Mouse (Mus musculus) layer of hippocampus, adult 9-11 months (tissue): ENCODE results near the gene Ddx39.

ENCODE experiments used
- DNase-seq: peaks from one replicate; pipeline ENCODE4 v3.0.0; 2022

The Ddx39 gene

GRCm38 (mm10) chr8:83738949-83739710 is 24.2 kb downstream of the Ddx39 start:
- DNase-seq = no peak

- DNase-seq = no peak
Measured at GRCm38 (mm10) chr8:83739711-83740468, 24.9 kb downstream of the Ddx39 start.

- DNase-seq = no peak
Measured at GRCm38 (mm10) chr8:83740586-83740975, 25.6 kb downstream of the Ddx39 start.

GRCm38 (mm10) chr8:83740976-83741741 is 26.2 kb downstream of the Ddx39 start, which contains the start of gene Adgre5:
Gene Adgre5, minus strand, starts transcription at chr8:83741326.
- DNase-seq = no peak

- DNase-seq = no peak
Measured at GRCm38 (mm10) chr8:83741849-83742655, 27.1 kb downstream of the Ddx39 start.

- no peak for DNase-seq
Measured at GRCm38 (mm10) chr8:83742968-83743367, 28.0 kb downstream of the Ddx39 start.

- no peak for DNase-seq
Measured at GRCm38 (mm10) chr8:83744070-83744469, 29.1 kb downstream of the Ddx39 start.

- DNase-seq = no peak
Measured at GRCm38 (mm10) chr8:83747661-83748346, 32.8 kb downstream of the Ddx39 start.

- DNase-seq = no peak
Measured at GRCm38 (mm10) chr8:83748708-83749107, 33.7 kb downstream of the Ddx39 start.

GRCm38 (mm10) chr8:83749265-83749664 is 34.3 kb downstream of the Ddx39 start:
- no peak for DNase-seq

- DNase-seq = no peak
Measured at GRCm38 (mm10) chr8:83754149-83754548, 39.2 kb downstream of the Ddx39 start.

GRCm38 (mm10) chr8:83756273-83756672 is 41.3 kb downstream of the Ddx39 start:
- DNase-seq = no peak

- DNase-seq = no peak
Measured at GRCm38 (mm10) chr8:83757084-83757607, 42.2 kb downstream of the Ddx39 start.

GRCm38 (mm10) chr8:83758298-83758697 is 43.3 kb downstream of the Ddx39 start:
- DNase-seq = no peak

GRCm38 (mm10) chr8:83759231-83759759 is 44.3 kb downstream of the Ddx39 start:
- no peak for DNase-seq

- DNase-seq = no peak
Measured at GRCm38 (mm10) chr8:83764116-83764515, 49.1 kb downstream of the Ddx39 start.

- no peak for DNase-seq
Measured at GRCm38 (mm10) chr8:83764717-83765116, 49.7 kb downstream of the Ddx39 start.

GRCm38 (mm10) chr8:83765663-83766062 is 50.7 kb downstream of the Ddx39 start:
- no peak for DNase-seq

GRCm38 (mm10) chr8:83767442-83767841 is 52.5 kb downstream of the Ddx39 start:
- no peak for DNase-seq

GRCm38 (mm10) chr8:83768526-83768925 is 53.5 kb downstream of the Ddx39 start:
- DNase-seq = no peak

- no peak for DNase-seq
Measured at GRCm38 (mm10) chr8:83769720-83770119, 54.7 kb downstream of the Ddx39 start.
